Mouse (Mus musculus): ENCODE results near the gene Ptprf. TPM values are rescaled to one million over a fixed set of nuclear protein-coding genes. Genes with fewer than 3 reads are reported as not detected.

Gene Ptprf
- polyA plus RNA-seq, 1 experiment from 2014 or later: 16.7 TPM

GRCm38 (mm10) chr4:118306113-118306696 is 15.0 kb upstream of the Ptprf start:
- H3K4me1 ChIP-seq (replicated peaks): no peaks in the 10 kb centered on the region
- no peak overlapping the region for H3K4me3 ChIP-seq
- H3K9me3 ChIP-seq (replicated peaks): no peaks in the 10 kb centered on the region
- ATAC-seq (replicated peaks; ENCODE audit: insufficient number of reproducible peaks, insufficient read depth, low FRiP score, low read depth): no peak
- WGBS: 79% methylated on average over 21 of the region's 21 CpGs
- no peak overlapping the region for H3K27ac ChIP-seq
- H3K4me2 ChIP-seq: no peak overlapping the region
- H3K9ac ChIP-seq: no peak overlapping the region
- no peaks in the 10 kb centered on the region for H3K36me3 ChIP-seq
- H3K27me3 ChIP-seq: no peaks in the 10 kb centered on the region

DNA sequence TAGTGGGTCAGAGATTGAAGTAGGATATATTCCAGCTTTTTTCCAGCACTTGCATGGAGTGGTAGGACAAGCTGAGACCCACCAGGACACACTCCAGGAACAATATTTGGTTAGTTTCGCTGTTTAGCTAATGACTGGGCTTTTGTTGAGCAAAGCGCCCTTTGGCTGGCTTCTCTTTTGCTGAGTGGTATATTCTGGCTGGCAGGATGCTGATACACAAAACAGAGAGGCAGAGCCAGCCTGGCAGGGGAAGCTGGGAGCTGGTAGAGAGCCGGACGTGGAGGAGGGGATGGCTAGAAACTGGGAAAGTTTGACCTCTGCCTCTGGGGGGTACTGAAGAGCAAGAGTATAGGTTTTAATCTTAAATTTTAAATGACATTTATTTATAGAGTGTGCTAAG is 13.8 kb upstream of the Ptprf start:
- Histone ChIP-seq H3K4me1 (replicated peaks) (no peaks in the 10 kb centered on the region), H3K27me3 (no peaks in the 10 kb centered on the region), H3K36me3 (no peaks in the 10 kb centered on the region), H3K27ac (no peak overlapping the region), H3K9ac (no peak overlapping the region), H3K4me3 (no peak overlapping the region), H3K4me2 (no peak overlapping the region), H3K9me3 (replicated peaks) (no peaks in the 10 kb centered on the region)
- ATAC-seq (replicated peaks; ENCODE audit: insufficient number of reproducible peaks, insufficient read depth, low FRiP score, low read depth): no peak
- WGBS: 61% methylated on average over 4 of the region's 4 CpGs

- Histone ChIP-seq H3K4me2 (peak overlapping the region; percentile 18; the same call in 1 of the 2 replicates), H3K27me3 (0 out of 2 replicates have a peak, but pooled peaks cover 7% of the 10 kb centered on the region), H3K4me3 (no peak overlapping the region), H3K27ac (no peak overlapping the region; the same call in 1 of the 2 replicates), H3K4me1 (replicated peaks) (peaks cover 13% of the 10 kb centered on the region), H3K9ac (no peak overlapping the region), H3K36me3 (no peaks in the 10 kb centered on the region), H3K9me3 (replicated peaks) (no peaks in the 10 kb centered on the region)
- ATAC-seq (replicated peaks; ENCODE audit: insufficient number of reproducible peaks, insufficient read depth, low FRiP score, low read depth): peak; percentile 34; the same call in 1 of the 2 replicates
- 12% methylated on average over 5 of the region's 5 CpGs for WGBS
These were observed 6.6 kb upstream of the Ptprf start for GRCm38 (mm10) chr4:118297844-118298243.

GRCm38 (mm10) chr4:118295651-118296561 is 4.7 kb upstream of the Ptprf start:
- Histone ChIP-seq H3K36me3 (no peaks in the 10 kb centered on the region), H3K4me3 (no peak overlapping the region), H3K27me3 (0 out of 2 replicates have a peak, but pooled peaks cover 7% of the 10 kb centered on the region), H3K9ac (no peak overlapping the region), H3K27ac (no peak overlapping the region), H3K4me1 (replicated peaks) (peaks cover 17% of the 10 kb centered on the region), H3K4me2 (no peak overlapping the region), H3K9me3 (replicated peaks) (no peaks in the 10 kb centered on the region)
- 45% methylated on average over 17 of the region's 17 CpGs for WGBS
- ATAC-seq (replicated peaks; ENCODE audit: insufficient number of reproducible peaks, insufficient read depth, low FRiP score, low read depth): no peak

DNA sequence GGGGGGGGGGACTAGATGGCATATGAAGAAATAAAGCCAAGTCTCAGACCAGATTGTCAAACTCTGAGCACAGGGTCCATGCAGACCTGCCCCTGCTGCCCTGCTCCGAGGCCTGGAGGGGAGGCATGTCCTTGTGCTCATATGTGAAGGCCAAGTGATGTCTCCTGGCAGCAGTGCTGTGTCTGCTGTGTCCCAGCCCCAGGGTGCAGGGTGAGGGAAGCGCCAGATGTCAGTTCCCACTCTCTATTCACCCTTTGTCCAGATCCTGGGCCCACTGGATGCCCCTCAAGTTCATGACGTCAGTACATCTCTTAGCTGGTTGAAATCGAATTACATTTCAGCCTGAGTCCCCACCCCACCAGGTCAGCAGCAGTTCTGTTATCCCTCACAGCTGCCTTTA is 3.6 kb upstream of the Ptprf start:
- Histone ChIP-seq H3K4me3 (no peak overlapping the region), H3K9ac (no peak overlapping the region), H3K9me3 (replicated peaks) (no peaks in the 10 kb centered on the region), H3K27me3 (0 out of 2 replicates have a peak, but pooled peaks cover 7% of the 10 kb centered on the region), H3K36me3 (no peaks in the 10 kb centered on the region), H3K27ac (no peak overlapping the region), H3K4me1 (replicated peaks) (peaks cover 23% of the 10 kb centered on the region), H3K4me2 (no peak overlapping the region)
- 73% methylated on average over 4 of the region's 4 CpGs for WGBS
- no peak for ATAC-seq (replicated peaks; ENCODE audit: insufficient number of reproducible peaks, insufficient read depth, low FRiP score, low read depth)

DNA sequence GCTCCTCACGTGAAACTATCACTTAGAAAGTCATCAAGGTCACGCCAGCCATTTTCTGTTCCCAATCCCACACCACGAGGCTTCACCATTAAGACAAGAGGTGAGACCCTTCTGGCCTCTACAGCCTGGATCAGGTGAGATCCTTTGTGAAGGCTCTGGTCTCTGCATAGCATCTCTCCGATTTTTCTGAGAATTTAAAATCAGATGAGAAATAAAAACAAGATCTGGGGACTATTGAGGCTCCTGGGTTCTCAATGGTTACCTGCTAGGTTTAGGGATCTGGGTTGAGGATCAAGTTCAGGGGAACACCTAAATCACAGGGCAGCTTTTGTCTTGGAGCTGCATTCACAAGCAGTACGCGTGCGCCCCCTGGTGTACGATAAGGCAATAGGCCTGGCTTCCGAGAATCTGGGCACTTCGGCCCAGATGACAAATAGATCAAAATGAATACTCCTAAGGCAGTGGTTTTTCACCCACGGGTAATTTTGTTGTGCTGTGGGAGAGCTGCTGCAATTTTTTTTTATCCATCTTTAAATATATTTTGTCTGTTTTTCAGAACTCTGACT is 1.6 kb upstream of the Ptprf start:
- Histone ChIP-seq H3K27ac (no peak overlapping the region), H3K9ac (no peak overlapping the region), H3K27me3 (0 out of 2 replicates have a peak, but pooled peaks cover 6% of the 10 kb centered on the region), H3K4me1 (replicated peaks) (peaks cover 28% of the 10 kb centered on the region), H3K9me3 (replicated peaks) (no peaks in the 10 kb centered on the region), H3K4me3 (no peak overlapping the region), H3K4me2 (no peak overlapping the region), H3K36me3 (no peaks in the 10 kb centered on the region)
- no peak for ATAC-seq (replicated peaks; ENCODE audit: insufficient number of reproducible peaks, insufficient read depth, low FRiP score, low read depth)
- WGBS: 7% methylated on average over 11 of the region's 11 CpGs

GRCm38 (mm10) chr4:118290416-118291030 is 682 bp downstream of the Ptprf start:
- ATAC-seq (replicated peaks; ENCODE audit: insufficient number of reproducible peaks, insufficient read depth, low FRiP score, low read depth): peak; percentile 50

GRCm38 (mm10) chr4:118289960-118290415 is 1.2 kb downstream of the Ptprf start:
- no peaks in the 10 kb centered on the region for H3K36me3 ChIP-seq
- H3K27ac ChIP-seq: peak overlapping the region; percentile 81
- no peaks in the 10 kb centered on the region for H3K9me3 ChIP-seq (replicated peaks)
- H3K4me1 ChIP-seq (replicated peaks): peaks cover 27% of the 10 kb centered on the region
- 0 out of 2 replicates have a peak, but pooled peaks have one; percentile 23 for ATAC-seq (replicated peaks; ENCODE audit: insufficient number of reproducible peaks, insufficient read depth, low FRiP score, low read depth)
- 6% methylated on average over 12 of the region's 12 CpGs for WGBS
- peak overlapping the region; percentile 80 for H3K4me3 ChIP-seq
- H3K9ac ChIP-seq: peak overlapping the region; percentile 85
- 0 out of 2 replicates have a peak, but pooled peaks cover 4% of the 10 kb centered on the region for H3K27me3 ChIP-seq
- H3K4me2 ChIP-seq: peak overlapping the region; percentile 86

More at GRCm38 (mm10) chr4:118290416-118291030, 682 bp downstream of the Ptprf start:
- under 1% methylated on average over 60 of the region's 84 CpGs for WGBS
- Histone ChIP-seq H3K27ac (peak overlapping the region; percentile 81), H3K36me3 (no peaks in the 10 kb centered on the region), H3K4me2 (peak overlapping the region; percentile 86), H3K27me3 (0 out of 2 replicates have a peak, but pooled peaks cover 4% of the 10 kb centered on the region), H3K9ac (peak overlapping the region; percentile 85), H3K9me3 (replicated peaks) (no peaks in the 10 kb centered on the region), H3K4me3 (peak overlapping the region; percentile 80), H3K4me1 (replicated peaks) (peaks cover 25% of the 10 kb centered on the region)

DNA sequence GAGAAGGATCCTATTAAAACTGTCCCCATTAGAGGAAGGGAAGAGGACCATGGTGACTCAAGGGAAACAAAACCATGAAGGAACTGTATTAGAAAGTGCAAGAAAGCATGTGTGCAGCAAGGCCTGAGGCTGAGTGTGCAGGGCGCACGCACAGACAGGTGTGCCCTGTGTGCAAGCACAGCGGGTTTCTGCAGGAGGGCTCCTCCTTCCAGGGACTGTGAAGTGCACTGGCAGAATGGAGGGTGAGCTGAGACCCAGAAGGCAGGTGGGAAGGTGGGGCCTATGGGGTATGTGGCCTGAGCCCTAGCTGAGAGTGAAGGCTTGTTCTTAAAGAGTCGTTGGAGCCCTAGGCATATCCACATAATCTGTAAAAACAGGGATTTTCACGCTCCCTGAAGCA is 1.9 kb downstream of the Ptprf start:
- H3K27me3 ChIP-seq: no peaks in the 10 kb centered on the region
- H3K4me3 ChIP-seq: peak overlapping the region; percentile 80
- no peak for ATAC-seq (replicated peaks; ENCODE audit: insufficient number of reproducible peaks, insufficient read depth, low FRiP score, low read depth)
- peaks cover 27% of the 10 kb centered on the region for H3K4me1 ChIP-seq (replicated peaks)
- H3K4me2 ChIP-seq: peak overlapping the region; percentile 86
- H3K9ac ChIP-seq: peak overlapping the region; percentile 85; the same call in 1 of the 2 replicates
- H3K9me3 ChIP-seq (replicated peaks): no peaks in the 10 kb centered on the region
- H3K36me3 ChIP-seq: no peaks in the 10 kb centered on the region
- 61% methylated on average over 5 of the region's 5 CpGs for WGBS
- H3K27ac ChIP-seq: peak overlapping the region; percentile 81; the same call in 1 of the 2 replicates

- H3K27ac ChIP-seq: no peak overlapping the region
- no peaks in the 10 kb centered on the region for H3K36me3 ChIP-seq
- no peak overlapping the region for H3K4me3 ChIP-seq
- peaks cover 27% of the 10 kb centered on the region for H3K4me1 ChIP-seq (replicated peaks)
- no peak for ATAC-seq (replicated peaks; ENCODE audit: insufficient number of reproducible peaks, insufficient read depth, low FRiP score, low read depth)
- no peaks in the 10 kb centered on the region for H3K27me3 ChIP-seq
- 72% methylated on average over 6 of the region's 6 CpGs for WGBS
- no peaks in the 10 kb centered on the region for H3K9me3 ChIP-seq (replicated peaks)
- H3K4me2 ChIP-seq: no peak overlapping the region
- no peak overlapping the region for H3K9ac ChIP-seq
These were observed 2.7 kb downstream of the Ptprf start for GRCm38 (mm10) chr4:118288531-118288930.

DNA sequence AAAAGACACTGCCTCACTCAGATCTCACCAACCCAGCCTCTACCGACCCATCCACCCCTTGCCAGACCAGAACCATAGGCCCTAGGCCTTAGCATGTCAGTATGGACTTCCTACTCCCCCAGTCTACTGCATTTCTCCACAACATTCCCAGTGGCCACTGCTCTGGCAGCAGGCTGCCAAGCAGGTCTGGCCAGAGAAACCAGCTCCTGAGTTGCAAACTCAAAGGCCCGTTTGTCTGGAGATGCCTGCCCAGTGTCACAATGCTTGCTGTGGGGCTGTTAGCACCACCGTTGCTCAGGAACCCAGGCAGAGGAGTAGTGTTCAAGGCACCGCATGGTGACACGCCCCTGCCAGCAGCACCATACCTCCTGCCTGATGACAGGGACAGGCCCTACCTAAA is 5.0 kb downstream of the Ptprf start:
- H3K9me3 ChIP-seq (replicated peaks): no peaks in the 10 kb centered on the region
- ATAC-seq (replicated peaks; ENCODE audit: insufficient number of reproducible peaks, insufficient read depth, low FRiP score, low read depth): no peak
- H3K9ac ChIP-seq: no peak overlapping the region
- no peaks in the 10 kb centered on the region for H3K27me3 ChIP-seq
- H3K4me1 ChIP-seq (replicated peaks): peaks cover 29% of the 10 kb centered on the region
- no peak overlapping the region for H3K27ac ChIP-seq
- no peak overlapping the region for H3K4me2 ChIP-seq
- WGBS: 80% methylated on average over 5 of the region's 5 CpGs
- H3K36me3 ChIP-seq: no peaks in the 10 kb centered on the region
- H3K4me3 ChIP-seq: no peak overlapping the region

All from heart, embryonic 15.5 days (tissue).